Mouse (Mus musculus): ENCODE results near the gene Pgm5.

- TF ChIP-seq POLR2A (IDR thresholded peaks at IDR 0.05; ENCODE audit: low read depth, low read length) (no peak), CTCF (IDR thresholded peaks at IDR 0.05; ENCODE audit: extremely low read depth, insufficient read depth, insufficient read length, insufficient replicate concordance) (no peak)
These were observed 91.3 kb downstream of the Pgm5 start for GRCm38 (mm10) chr19:24770345-24770744.
